10 mouse cellular contexts compared by ENCODE assay signal in the genomic region with DNA sequence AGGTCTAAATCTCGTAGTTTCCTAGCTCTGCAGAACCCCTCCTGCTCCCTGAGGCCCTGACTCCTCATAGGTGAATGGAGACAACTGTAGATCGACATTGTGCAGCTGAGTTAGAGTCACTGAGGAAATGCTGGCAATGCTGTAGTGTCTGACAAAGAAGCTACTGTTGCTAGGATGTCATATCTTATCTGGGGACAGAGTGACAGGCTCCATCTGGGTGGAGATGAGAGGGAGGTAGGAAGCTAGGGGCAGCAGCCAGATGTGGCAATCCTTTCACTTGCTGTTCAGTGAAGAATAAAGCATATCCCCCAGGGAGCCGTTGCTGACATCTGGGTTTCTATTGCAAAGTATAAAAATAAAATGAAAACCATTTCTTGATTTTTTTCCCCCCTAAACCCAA.
"Had no signal": no experiment of that assay in that cellular context is flagged by ENCODE, and none has a peak within 500 bp of the region (broad histone marks: within the 10 kb centered on the region; RNA-seq: fewer than 3 reads in every experiment).

No protein-coding gene starts in this region.

- DNase-seq: kidney, postnatal 36 days; thymus, adult 18-20 months; thymus, postnatal 14 days had no signal

- H3K27ac ChIP-seq: kidney, postnatal 0 days; limb, embryonic 10.5 days; liver, embryonic 15.5 days; lung, embryonic 15.5 days; midbrain, embryonic 13.5 days; neural tube, embryonic 12.5 days had no signal

- H3K27me3 ChIP-seq: liver, embryonic 15.5 days; lung, embryonic 15.5 days; midbrain, embryonic 13.5 days; neural tube, embryonic 12.5 days had no signal

- ATAC-seq: midbrain, embryonic 13.5 days had no signal

- H3K4me2 ChIP-seq: liver, embryonic 11.5 days; liver, embryonic 15.5 days; lung, embryonic 15.5 days; midbrain, embryonic 13.5 days; neural tube, embryonic 12.5 days had no signal

- H3K36me3 ChIP-seq: limb, embryonic 10.5 days; liver, embryonic 15.5 days; lung, embryonic 15.5 days; midbrain, embryonic 13.5 days; neural tube, embryonic 12.5 days had no signal

- H3K4me3 ChIP-seq: limb, embryonic 10.5 days; liver, embryonic 15.5 days; lung, embryonic 15.5 days; midbrain, embryonic 13.5 days; neural tube, embryonic 12.5 days had no signal

- H3K9ac ChIP-seq: liver, embryonic 15.5 days; lung, embryonic 15.5 days; midbrain, embryonic 13.5 days; neural tube, embryonic 12.5 days had no signal

- H3K9me3 ChIP-seq: limb, embryonic 10.5 days; liver, embryonic 15.5 days; lung, embryonic 15.5 days; midbrain, embryonic 13.5 days; neural tube, embryonic 12.5 days had no signal

- H3K4me1 ChIP-seq: liver, embryonic 15.5 days; lung, embryonic 15.5 days; midbrain, embryonic 13.5 days; neural tube, embryonic 12.5 days had no signal
